Mouse (Mus musculus) stomach, embryonic 16.5 days (tissue): ENCODE measurements around the gene Akap2. TPM values are rescaled to one million over a fixed set of nuclear protein-coding genes. Genes with fewer than 3 reads are reported as not detected.

ENCODE experiments used
- ATAC-seq: fragments of 200-750 bp; cut with Nextera tagmentation; 2 replicates; pipeline ENCODE4 v1.8.0; 2017; ENCODE audit warnings: moderate number of reproducible peaks, moderate TSS enrichment; ENCODE audit not compliant: insufficient read depth, low FRiP score
- H3K27ac ChIP-seq: fragments of 300-500 bp; sonication (generic); 2 replicates; pipeline ENCODE4 v1.5.1; 2014; ENCODE audit warnings: low read length
- H3K27me3 ChIP-seq: fragments of 300-500 bp; sonication (generic); 2 replicates; pipeline ENCODE4 v1.6.1; 2014; ENCODE audit warnings: low read length, control low read depth, mixed read lengths; ENCODE audit not compliant: control insufficient read depth, insufficient read depth
- H3K36me3 ChIP-seq: fragments of 300-500 bp; sonication (generic); 2 replicates; pipeline ENCODE4 v1.6.1; 2014; ENCODE audit warnings: low read length; ENCODE audit not compliant: control insufficient read depth, insufficient read depth
- H3K4me1 ChIP-seq: fragments of 300-500 bp; sonication (generic); 2 replicates; pipeline ENCODE4 v1.6.1; 2014; ENCODE audit warnings: low read length, control low read depth, mixed read lengths; ENCODE audit not compliant: control insufficient read depth, insufficient read depth
- H3K4me2 ChIP-seq: fragments of 300-500 bp; sonication (generic); 2 replicates; pipeline ENCODE4 v1.6.1; 2014; ENCODE audit warnings: low read depth, low read length, mixed read lengths
- H3K4me3 ChIP-seq: fragments of 300-500 bp; sonication (generic); replicated peaks from 2 replicates; pipeline ENCODE4 v1.5.1; 2014; ENCODE audit warnings: mild to moderate bottlenecking, low read length
- H3K9ac ChIP-seq: fragments of 300-500 bp; sonication (generic); 2 replicates; pipeline ENCODE4 v1.6.1; 2014; ENCODE audit warnings: low read length
- H3K9me3 ChIP-seq: fragments of 300-500 bp; sonication (generic); replicated peaks from 2 replicates; pipeline ENCODE4 v1.6.1; 2016; ENCODE audit warnings: low read length, control low read depth; ENCODE audit not compliant: control insufficient read depth
- WGBS: fragments of 180-500 bp; shearing (Covaris S2); extraction: QIAGEN DNeasy Blood & Tissue Kit; methylation state at CpG from one replicate; pipeline ENCODE4 v1.1.7; 2014; 5-methylcytosine and 5-hydroxymethylcytosine counted together
- polyA plus RNA-seq: library from polyadenylated mRNA; unstranded; fragments of >200 nt; fragmentation: Nextera tagmentation; extraction: Ambion mirVana; gene quantifications from 2 replicates; pipeline ENCODE4 v1.2.1, GENCODE M21; 2015

Akap2 gene
- polyA plus RNA-seq, 1 experiment from 2014 or later = 26.5 TPM

- Histone ChIP-seq H3K4me2 (no peak overlapping the region), H3K9me3 (no peaks in the 10 kb centered on the region), H3K27me3 (no peaks in the 10 kb centered on the region), H3K36me3 (no peaks in the 10 kb centered on the region), H3K27ac (no peak overlapping the region), H3K9ac (no peak overlapping the region), H3K4me3 (no peak overlapping the region), H3K4me1 (peaks cover 29% of the 10 kb centered on the region)
- WGBS = 75% methylated on average over 6 of the region's 6 CpGs
- no peak for ATAC-seq
Observed at GRCm38 (mm10) chr4:57849465-57849864, 132.0 kb downstream of the Akap2 start.

GRCm38 (mm10) chr4:57851731-57852130, 134.3 kb downstream of the Akap2 start:
- H3K4me2 ChIP-seq = no peak overlapping the region
- peaks cover 22% of the 10 kb centered on the region for H3K4me1 ChIP-seq
- 79% methylated on average over 1 of the region's 1 CpGs for WGBS
- no peaks in the 10 kb centered on the region for H3K27me3 ChIP-seq
- ATAC-seq = no peak
- H3K9me3 ChIP-seq = no peaks in the 10 kb centered on the region
- peaks cover 20% of the 10 kb centered on the region for H3K36me3 ChIP-seq
- H3K4me3 ChIP-seq = no peak overlapping the region
- H3K27ac ChIP-seq = no peak overlapping the region
- H3K9ac ChIP-seq = no peak overlapping the region

GRCm38 (mm10) chr4:57852461-57853040, 135.1 kb downstream of the Akap2 start:
- no peak overlapping the region for H3K27ac ChIP-seq
- ATAC-seq = no peak

GRCm38 (mm10) chr4:57854181-57854580, 136.7 kb downstream of the Akap2 start:
- Histone ChIP-seq H3K9ac (no peak overlapping the region), H3K4me1 (peaks cover 11% of the 10 kb centered on the region), H3K9me3 (no peaks in the 10 kb centered on the region), H3K27me3 (no peaks in the 10 kb centered on the region), H3K27ac (no peak overlapping the region), H3K4me2 (no peak overlapping the region), H3K36me3 (peaks cover 32% of the 10 kb centered on the region), H3K4me3 (no peak overlapping the region)
- WGBS = 82% methylated on average over 6 of the region's 6 CpGs
- no peak for ATAC-seq

More at GRCm38 (mm10) chr4:57852461-57853040, 135.1 kb downstream of the Akap2 start:
- Histone ChIP-seq H3K9ac (no peak overlapping the region), H3K36me3 (peaks cover 28% of the 10 kb centered on the region), H3K9me3 (no peaks in the 10 kb centered on the region), H3K4me3 (no peak overlapping the region), H3K27me3 (no peaks in the 10 kb centered on the region), H3K4me1 (peaks cover 14% of the 10 kb centered on the region), H3K4me2 (no peak overlapping the region)
- 32% methylated on average over 9 of the region's 9 CpGs for WGBS

GRCm38 (mm10) chr4:57855281-57855941, 138.0 kb downstream of the Akap2 start:
- WGBS = 70% methylated on average over 18 of the region's 18 CpGs
- no peaks in the 10 kb centered on the region for H3K9me3 ChIP-seq
- peaks cover 11% of the 10 kb centered on the region for H3K4me1 ChIP-seq
- ATAC-seq = no peak
- H3K36me3 ChIP-seq = peaks cover 32% of the 10 kb centered on the region
- no peaks in the 10 kb centered on the region for H3K27me3 ChIP-seq
- no peak overlapping the region for H3K4me3 ChIP-seq
- no peak overlapping the region for H3K9ac ChIP-seq
- H3K4me2 ChIP-seq = no peak overlapping the region
- no peak overlapping the region for H3K27ac ChIP-seq

- Histone ChIP-seq H3K27me3 (no peaks in the 10 kb centered on the region), H3K9ac (no peak overlapping the region), H3K9me3 (no peaks in the 10 kb centered on the region), H3K4me2 (no peak overlapping the region), H3K4me1 (peaks cover 7% of the 10 kb centered on the region), H3K27ac (no peak overlapping the region), H3K36me3 (peaks cover 32% of the 10 kb centered on the region), H3K4me3 (no peak overlapping the region)
- no peak for ATAC-seq
- 94% methylated on average over 10 of the region's 10 CpGs for WGBS
Observed at GRCm38 (mm10) chr4:57856673-57857072, 139.2 kb downstream of the Akap2 start.

GRCm38 (mm10) chr4:57860204-57860611, 142.8 kb downstream of the Akap2 start:
- H3K9ac ChIP-seq = no peak overlapping the region
- ATAC-seq = peak; percentile 12; the same call in 1 of the 2 replicates
- H3K27ac ChIP-seq = no peak overlapping the region
- peaks cover 7% of the 10 kb centered on the region for H3K4me1 ChIP-seq
- 70% methylated on average over 6 of the region's 6 CpGs for WGBS
- H3K4me3 ChIP-seq = no peak overlapping the region
- peaks cover 24% of the 10 kb centered on the region for H3K36me3 ChIP-seq
- H3K9me3 ChIP-seq = no peaks in the 10 kb centered on the region
- no peak overlapping the region for H3K4me2 ChIP-seq
- no peaks in the 10 kb centered on the region for H3K27me3 ChIP-seq

GRCm38 (mm10) chr4:57861166-57861565, 143.7 kb downstream of the Akap2 start:
- no peak overlapping the region for H3K27ac ChIP-seq
- H3K36me3 ChIP-seq = peaks cover 15% of the 10 kb centered on the region
- H3K27me3 ChIP-seq = no peaks in the 10 kb centered on the region
- no peaks in the 10 kb centered on the region for H3K9me3 ChIP-seq
- no peak overlapping the region for H3K9ac ChIP-seq
- 69% methylated on average over 6 of the region's 6 CpGs for WGBS
- peaks cover 7% of the 10 kb centered on the region for H3K4me1 ChIP-seq
- no peak for ATAC-seq
- no peak overlapping the region for H3K4me3 ChIP-seq
- no peak overlapping the region for H3K4me2 ChIP-seq

GRCm38 (mm10) chr4:57861856-57862255, 144.4 kb downstream of the Akap2 start:
- no peaks in the 10 kb centered on the region for H3K27me3 ChIP-seq
- H3K9me3 ChIP-seq = no peaks in the 10 kb centered on the region
- peaks cover 10% of the 10 kb centered on the region; the same call in 1 of the 2 replicates for H3K36me3 ChIP-seq
- no peak overlapping the region for H3K4me3 ChIP-seq
- peak overlapping the region; percentile 32; the same call in 1 of the 2 replicates for H3K27ac ChIP-seq
- peaks cover 7% of the 10 kb centered on the region for H3K4me1 ChIP-seq
- no peak overlapping the region for H3K9ac ChIP-seq
- H3K4me2 ChIP-seq = no peak overlapping the region
- no peak for ATAC-seq
- 48% methylated on average over 8 of the region's 8 CpGs for WGBS
